Mouse (Mus musculus) layer of hippocampus, adult 9-11 months (tissue): ENCODE data around the gene Gnpat.

ENCODE experiments used
- DNase-seq: peaks from one replicate; pipeline ENCODE4 v3.0.0; 2022

The Gnpat gene

DNA sequence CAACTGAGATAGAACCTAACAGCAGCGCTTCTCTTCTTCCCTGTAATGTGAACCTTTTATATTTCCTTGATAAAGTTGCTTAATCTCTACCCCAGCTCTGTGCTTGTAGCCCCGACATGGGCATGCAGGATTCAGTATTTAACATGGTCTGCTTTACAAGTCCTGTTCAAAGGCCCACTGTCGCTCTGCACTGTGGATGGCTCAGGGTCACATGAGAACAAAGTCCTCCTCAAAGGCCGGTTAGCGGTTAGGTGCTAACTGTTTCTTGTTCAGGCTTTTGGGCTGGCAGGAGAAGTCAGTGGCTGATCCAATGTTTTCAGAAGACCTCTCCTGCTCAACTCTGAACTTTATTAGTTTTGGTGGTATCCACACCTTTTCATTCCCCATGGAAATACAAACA, 17.3 kb upstream of the Gnpat start:
- DNase-seq, result no peak

DNA sequence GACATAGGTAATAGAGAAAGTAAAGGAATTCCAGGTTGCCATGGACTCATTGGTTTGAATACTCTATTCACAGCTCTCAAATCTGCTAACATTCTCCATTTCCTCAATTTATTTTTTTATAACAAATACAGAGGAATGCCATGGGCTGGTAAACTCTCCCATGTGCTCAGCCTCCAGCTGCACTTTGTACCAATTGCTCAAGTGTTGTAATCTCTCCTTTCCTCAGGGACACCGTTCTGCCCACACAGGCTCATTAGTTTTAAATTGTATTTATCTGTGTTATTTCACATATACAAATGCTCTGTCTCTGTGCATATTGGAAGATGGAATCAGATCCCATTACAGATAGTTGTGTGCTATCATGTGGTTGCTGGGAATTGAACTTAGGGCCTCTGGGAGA, 9.3 kb upstream of the Gnpat start:
- no peak for DNase-seq

DNA sequence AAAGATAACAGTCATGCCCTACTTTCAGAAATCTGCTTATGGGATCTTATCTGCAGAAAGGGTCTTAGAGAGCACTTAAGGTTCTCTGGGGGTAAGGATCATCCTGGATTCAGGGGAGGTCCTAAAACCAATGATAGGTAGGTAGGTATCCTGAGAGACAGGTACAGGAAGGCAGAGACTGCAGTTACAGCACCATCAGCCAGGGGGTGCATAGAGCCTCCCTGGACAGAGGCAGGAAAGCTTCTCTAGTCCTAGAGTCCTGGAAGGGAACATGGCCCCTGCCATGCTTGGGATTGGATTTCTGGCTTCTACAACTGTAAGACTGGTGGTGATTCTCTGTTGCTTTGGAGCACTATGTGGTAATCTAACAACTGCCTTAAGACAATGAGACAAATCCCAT, 3.4 kb upstream of the Gnpat start:
- DNase-seq, result no peak

DNA sequence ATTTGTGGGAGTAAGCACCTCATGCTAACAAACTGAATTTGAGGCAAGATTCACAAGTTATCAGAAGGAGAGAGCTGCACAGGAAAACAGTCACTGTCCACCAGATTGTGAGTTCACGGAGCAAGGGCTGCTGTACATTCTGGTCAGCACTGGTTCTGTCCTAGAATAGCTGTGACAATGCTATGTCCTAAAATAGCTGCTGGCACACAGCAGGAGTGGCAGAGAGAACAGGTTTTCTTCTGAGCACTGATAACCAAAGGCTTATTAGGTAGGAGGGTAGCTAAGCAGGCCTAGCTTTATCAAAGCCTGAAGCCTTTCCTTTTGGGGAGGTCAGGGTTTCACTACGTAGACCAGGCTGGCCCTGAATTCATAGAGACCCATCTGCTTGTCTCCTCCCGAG, 2.6 kb upstream of the Gnpat start:
- no peak for DNase-seq

DNA sequence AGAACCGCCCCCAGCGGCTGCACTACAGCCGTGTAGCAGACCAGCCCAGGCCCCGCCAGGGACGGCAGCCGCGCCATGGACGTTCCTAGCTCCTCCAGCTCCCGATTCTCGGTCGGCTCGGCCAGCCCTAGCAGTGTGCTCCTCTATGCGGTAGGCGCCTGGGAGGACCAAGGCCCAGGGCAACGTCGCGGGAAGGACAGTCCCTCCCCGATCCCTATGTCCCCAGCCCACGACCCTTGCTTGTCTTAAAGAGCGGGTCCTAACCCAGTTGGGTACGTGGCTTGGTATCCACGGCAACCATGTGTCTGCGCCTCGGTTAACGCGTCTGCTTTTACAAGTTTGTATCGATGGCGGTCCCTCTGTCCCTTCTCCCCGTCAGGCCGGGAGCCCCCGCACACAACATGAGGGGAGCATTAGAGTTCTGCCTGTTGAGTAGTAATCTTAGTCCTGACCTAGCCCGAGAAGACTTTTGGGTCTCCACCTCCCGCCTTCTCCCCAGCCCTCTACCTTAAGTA, 387 bp downstream of the Gnpat start:
- DNase-seq, result no peak

DNA sequence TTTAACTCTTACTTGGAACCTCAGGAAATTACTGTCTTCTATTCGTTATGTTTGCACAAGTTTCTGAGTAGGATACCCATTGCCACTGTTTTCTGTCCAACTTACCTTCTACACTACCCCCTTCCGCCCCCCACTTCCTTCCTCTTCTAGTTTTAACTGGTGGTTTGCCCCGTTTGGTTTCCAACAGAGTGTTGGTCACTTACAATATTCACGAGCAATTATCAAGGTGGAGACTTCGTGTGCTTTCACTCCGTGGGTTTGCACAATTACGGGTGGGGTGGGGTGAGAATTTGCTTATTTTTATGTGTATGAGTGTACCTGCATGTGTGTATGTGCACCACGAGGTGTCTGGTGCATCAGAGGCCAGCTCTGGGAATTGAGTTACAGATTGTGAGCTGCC, 896 bp downstream of the Gnpat start:
- no peak for DNase-seq

DNA sequence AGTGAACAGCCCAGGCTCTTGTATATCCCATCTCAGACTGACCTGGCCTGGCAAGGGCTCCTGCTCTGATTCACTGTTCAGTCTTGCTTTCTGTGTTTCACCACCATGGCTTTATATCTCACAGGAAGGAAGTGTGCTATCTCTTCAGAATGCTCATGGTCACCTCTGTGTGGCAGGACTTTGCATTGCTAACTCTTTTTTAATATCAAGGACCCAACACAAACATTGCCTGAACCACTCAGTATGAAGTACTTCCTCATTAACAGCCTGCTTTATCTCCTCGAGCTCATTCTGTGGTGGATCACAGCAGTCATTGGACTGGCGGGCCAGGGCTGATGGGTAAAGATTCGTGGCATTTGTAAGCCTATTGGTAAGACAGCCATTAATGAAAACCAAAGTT, 3.8 kb downstream of the Gnpat start:
- DNase-seq, result no peak

DNA sequence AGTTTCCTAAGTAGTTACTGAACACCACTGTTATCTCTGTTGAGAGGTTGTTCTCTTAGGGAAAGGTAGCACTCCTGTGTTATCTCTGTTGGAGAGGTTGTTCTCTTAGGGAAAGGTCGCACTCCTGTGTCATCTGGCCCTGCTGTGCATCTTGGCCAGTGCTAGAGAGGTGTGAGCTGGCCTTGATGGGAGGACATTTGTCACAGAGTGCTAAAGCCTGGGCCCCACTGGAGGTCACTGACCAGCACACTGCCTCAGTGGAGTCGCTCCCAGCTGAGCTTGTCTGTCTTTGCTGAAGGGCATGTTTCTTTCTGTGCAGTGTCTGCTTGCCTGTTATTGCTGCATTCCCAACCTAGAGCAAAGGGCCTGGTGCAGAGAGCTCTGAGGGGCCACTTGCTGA, 4.3 kb downstream of the Gnpat start:
- DNase-seq, result no peak

DNA sequence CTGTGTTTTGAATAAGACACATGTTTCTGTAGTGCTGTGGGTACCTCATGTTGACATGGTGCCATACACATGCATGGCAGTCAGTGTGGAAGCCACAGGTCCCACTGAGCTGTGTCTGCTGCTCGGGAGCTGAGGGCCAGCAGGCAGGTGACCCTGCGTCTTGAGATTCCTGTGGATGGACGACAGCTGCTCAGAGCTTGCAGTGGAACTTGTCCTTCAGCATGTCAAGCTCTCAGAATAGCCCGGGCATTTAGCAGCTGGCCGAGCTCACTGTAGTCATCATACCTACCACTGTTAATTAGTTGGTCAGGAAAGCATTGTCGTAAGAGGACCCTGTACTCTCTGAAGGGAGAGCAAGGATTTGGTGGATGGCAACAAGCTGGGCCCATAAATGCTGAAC, 6.9 kb downstream of the Gnpat start:
- no peak for DNase-seq

DNA sequence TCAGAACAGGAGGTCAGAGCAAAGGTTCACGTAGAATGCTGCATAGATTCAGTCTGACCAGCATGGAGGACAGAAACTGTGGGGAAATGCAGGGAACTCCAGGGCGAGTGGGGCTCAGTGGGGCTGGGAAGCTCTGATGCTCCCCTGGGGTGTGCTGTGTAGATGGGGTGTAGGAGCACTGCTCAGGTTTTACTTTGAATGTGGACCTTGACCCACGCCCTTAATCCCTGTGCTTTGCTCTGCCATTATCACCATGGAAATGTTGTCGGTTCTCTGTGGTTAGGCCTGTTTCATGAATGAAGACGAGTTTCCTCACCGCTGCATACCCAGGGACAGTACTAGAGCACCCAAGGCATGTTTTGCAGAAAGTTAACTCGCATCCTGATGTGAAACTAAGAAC, 8.6 kb downstream of the Gnpat start:
- DNase-seq, result no peak

DNA sequence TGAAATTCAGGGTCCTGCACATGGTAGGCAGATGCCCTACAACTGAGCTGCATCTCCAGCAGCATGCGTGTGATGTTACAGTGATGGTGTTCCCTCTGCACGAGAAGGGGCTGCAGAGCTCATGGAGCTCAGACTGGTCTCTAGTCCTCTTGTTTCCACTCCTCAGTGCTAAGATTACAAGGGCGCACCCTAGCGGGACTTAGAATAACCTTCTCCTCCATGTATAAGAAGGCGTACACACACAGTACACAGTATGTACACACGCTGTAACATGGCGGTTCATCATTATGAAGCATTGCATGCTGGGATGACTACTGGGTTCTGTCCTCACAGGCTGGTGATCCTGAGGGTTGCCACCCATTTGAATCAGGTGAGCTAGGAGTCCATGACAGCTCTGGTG, 9.2 kb downstream of the Gnpat start:
- DNase-seq, result no peak

DNA sequence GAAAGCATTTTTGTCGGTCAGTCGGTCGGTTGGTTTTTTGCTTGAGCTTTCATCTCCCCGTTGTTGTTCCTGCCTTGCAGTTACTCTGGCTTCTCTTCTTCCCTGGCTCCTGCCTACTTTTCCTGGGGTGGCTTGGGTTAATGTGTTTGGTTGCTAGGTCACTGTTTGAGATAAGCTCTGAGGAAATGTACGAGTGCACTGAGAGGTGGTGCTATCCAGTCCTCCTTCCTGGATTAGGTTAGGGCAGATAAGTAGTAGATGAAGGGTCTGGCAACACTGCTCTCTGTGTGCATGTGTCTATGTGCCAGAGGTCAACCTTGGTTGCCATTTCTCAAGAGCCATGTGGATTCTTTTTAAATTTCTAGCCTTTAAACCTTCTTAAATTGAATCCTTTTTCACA, 9.9 kb downstream of the Gnpat start:
- DNase-seq, result no peak

DNA sequence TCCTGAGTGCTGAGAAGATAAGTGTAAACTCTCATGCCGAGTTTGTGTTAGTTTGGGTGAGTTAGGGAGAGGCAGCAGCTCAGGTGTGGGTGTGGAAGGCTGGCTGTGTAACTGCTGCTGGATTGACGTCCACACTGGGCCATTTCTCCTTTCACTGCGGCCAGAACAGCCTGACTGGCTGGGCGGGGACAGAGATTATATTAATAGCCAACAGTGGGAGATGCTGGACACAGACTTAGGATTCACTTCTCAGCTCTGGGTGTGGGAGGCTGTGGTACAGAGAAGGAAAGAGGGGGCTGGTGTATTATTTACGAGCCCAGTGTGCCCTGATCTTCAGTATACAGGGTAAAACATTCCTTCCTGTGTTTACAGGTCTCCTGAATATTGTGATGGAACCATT, 15.3 kb downstream of the Gnpat start:
- no peak for DNase-seq

DNA sequence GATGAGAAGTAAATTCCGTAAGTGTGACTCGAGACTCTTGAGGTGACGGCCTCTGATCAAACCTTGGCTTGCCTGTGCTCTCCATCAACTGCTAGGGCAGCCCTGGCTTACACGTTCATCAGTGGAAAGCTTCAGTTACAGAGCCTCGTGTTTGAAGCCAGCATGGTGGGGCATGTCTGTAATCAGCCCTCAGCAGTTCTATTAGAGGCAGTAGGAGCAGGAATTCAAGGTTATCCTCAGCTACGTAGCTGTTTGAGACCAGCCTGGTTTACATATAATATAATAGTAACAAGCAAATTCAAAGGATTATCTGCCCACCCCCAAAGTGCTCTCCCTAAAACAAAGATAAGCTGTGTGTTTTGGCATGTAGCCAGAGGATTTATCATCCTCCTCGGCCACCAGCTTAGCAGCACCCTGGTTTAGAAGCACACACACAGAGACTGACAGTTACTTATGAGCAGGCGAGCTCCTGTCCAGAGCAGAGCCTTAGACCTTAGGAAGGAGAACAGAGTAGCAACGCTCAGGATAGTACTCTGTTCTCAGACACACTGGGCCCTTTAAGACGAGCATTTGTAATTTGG, 16.2 kb downstream of the Gnpat start:
- DNase-seq, result no peak

DNA sequence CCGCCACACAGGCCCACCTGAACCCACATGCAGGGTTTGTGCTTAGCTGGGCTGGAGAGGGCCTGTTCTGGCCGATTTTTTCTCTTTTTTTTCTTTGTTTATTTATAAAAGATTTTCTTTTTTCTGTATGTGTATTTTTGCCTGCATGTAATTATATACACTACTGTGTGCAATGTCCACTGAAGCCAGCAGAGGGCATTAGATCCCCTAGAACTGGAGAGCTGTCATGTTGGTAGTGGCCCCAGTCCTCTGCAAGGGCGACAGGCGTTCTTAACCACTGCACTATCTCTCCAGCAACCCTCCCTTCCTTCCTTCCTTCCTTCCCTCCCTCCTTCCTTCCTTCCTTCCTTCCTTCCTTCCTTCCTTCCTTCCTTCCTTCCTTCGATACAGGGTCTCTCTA, 25.6 kb downstream of the Gnpat start:
- DNase-seq, result no peak

DNA sequence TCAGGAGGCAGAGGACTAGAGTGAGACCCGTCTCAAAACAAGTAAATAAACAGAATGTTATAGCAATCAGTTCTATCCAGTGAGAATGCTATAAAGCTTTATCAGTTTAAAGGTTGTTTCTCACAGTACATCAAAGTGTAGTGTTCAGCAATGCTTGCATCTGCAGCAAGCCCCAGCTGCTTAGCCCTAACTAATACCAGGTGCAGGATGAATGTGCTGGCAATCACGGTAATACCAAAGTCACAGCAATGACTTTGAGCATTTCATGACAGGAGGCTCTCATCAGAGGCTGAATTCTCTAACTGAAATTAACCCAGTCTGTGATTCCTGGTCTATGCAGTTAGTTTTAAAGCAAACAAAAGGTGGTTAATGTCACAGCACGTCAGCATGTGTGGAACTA, 29.8 kb downstream of the Gnpat start:
- DNase-seq, result no peak

DNA sequence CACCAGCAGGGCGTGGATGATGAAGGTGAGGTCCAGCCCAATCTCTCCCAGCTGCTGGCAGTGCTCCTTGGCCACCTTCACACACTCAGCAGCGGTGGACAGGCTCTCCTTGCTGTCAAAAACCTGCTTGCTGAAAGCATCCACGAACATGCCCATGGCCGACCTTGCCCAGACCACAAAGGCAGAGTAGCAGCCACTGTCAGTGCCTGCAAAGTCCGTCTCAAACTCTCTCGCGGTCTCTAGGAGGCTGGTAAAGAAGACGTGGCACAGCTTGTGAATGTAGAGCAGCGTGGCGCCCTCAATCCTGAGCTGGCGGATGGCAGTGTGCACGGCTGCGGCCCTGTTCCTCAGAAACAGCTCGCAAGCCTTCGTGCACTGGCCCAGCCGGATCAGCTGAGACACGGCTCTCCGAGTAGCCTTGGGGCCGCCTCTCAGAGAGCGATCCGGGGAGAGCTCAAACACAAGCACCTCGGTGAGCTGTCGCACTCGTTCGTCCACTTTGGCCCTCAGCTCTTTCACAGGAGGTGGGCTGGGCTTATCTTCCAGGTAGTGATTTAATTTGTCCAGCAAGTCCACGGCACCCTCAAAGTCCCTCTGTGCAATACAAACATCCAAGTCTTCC, 33.3 kb downstream of the Gnpat start:
- DNase-seq, result no peak

DNA sequence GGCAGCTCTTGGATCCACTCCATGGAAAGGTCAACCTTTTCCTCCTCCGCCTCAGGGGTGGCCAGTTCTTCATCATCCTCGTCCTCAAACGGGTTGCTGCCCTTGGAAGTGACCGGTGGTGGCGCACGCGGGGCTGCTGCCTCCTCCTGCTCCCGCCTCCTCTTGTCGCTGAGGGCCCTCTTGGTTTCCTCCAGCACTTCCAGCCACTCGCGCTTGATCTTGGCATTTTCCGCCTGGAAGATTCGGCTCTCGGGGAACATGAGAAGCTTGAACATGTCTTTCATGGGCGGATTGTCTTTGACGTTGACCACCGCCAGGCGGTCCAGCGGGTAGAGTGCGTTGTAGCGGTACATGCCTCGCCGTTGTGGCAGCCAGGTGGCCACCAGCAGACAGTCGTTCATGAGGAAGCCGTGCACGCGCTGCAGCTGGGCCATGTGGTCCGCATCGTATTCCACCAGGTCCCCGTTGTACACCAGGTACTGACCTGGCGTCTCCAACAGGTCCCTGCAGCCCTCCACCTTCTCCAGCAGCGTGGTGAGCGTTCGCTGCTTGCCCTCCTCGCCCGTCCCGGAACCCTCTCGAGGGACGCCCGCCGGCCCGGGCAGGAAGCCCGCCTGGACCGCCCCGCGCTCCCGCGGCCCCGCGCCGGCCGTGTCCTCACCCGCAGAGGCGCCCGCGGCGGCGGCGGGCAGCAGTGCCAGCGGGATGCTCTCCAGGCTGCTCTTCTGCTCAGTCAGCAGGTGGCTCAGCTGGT, 34.0 kb downstream of the Gnpat start:
- DNase-seq, result peak; percentile 69

DNA sequence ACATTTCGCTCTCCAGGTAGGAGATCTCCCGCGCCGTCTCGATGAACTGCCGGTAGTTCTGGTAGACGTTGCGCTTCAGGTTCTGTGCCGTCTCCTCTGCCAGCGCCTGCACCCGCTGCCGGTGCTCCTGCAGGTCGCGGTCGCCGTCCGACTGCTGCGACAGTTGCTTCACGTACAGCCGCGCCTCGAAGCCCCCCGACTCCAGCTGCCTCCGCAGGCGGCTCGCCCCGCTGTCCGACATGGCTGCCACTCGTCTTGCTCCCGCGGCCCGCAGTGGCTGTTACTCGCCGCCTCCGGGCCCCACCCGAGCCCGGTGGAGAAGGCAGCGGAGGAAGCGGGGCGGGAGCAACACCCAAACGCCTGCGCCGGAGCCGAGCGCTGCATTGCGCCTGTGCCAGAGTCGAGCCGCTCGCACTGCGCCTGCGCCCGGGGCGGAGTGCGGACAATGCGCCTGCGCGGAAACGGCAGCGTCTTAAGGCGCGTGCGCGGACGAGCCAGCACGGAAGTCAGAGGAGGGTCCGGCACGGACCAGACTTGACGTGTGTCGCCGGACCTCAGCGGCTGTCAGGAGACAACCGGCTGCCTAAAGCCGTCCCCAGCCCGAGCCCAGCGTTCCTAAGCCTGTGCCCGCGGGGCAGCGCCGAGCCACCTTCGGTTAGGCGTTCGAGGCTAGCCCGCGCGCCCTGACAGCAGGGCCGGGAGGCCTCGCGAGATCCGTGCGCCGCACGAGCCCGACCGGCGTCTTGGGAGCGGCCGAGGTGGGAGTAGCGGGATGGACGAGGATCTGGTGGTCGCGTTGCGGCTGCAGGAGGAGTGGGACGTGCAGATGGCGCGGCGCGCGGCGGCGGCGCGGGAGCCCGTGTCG, 34.8 kb downstream of the Gnpat start, which contains the start of the genes Exoc8 and Sprtn:
Gene Exoc8 (minus strand): TSS at position 320 of the 865 bp plus-strand sequence.
Gene Sprtn (plus strand): TSS at position 501 of the 865 bp plus-strand sequence.
- DNase-seq, result peak; percentile 96

DNA sequence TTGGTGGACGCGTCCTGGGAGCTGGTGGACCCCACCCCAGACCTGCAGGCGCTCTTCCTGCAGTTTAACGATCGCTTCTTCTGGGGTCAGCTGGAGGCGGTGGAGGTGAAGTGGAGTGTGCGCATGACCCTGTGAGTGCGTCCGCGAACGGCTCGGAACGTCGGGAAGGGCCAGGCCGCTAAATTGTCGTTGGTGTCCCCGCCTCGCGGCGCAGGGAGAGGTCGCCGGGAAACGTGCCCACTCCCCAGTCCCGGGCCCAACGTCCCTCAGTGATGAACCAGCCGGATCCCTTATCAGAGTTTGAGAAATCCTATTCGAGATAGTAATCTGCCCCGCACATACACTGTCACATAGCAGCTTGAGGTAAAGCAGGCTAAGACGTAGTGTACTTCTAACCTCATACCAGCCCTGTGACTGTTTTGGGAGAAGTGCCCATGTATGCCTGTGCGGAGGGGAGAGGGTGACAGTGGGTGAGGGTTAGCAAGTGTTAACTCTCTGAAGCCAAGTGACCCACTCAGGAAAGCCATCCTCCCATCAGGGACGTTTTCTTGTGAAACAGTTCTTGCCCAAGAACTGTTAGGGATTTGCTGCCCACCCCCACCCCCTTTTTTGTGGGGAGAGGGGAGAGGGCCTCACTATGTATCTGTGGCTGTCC, 35.5 kb downstream of the Gnpat start:
- no peak for DNase-seq

DNA sequence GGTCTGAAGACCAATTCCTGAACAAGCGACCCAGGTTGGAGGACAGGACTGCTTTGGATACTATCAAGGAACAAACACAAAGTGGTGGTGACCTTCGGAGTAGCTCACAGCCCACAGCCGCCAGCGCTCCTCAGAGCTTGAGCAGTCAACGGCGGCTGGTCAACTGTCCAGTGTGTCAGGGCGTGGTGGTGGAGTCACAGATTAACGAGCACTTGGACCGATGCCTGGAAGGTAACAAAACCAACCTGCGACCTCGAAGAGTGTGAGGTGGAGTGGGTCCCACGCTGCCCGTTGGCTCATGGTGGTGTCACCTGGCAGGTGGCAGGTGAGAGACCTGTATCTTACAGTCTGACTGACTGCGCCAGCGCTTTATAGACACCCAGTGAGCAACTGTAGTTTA, 40.4 kb downstream of the Gnpat start:
- no peak for DNase-seq

DNA sequence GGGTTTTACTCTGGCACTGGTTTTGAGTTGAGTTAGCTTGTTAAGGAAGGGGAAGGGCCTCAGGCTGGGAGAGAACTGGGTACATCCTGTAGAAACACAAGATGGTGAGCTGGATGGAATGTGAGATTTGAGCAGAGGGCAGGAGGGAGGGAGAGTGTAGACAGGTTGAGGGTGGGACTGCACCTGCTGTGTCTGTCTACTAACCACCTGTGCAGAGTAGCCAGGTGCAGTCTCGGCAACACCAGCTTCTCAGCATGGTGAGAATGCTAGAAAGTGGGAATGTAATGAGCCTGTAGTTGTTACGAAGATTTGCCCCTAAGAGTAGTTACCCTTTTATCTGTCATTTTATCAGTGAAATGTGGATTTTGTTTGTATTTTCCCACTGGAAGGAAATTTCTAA, 42.6 kb downstream of the Gnpat start:
- no peak for DNase-seq

DNA sequence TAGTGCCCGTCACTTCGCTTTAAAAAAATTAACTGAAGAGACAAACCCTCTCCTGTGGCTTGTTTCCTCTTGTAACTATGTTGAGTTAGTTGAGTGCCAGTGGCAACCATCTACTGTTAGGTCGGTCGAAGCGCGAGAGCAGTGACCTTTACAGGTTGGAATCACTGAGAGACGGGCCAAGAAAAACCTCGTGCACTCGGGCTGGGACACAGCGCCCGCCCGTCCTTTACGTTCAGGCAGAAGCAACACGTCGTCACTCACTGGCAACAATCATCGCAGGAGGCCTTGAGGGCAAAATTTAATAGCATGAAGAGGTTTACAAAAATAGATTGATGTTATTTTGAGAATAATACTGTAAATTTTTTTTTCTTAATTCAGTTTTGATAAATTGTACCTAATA, 47.1 kb downstream of the Gnpat start:
- DNase-seq, result no peak
